Mouse (Mus musculus): Measurements from ENCODE around the gene Tubg1.

The Tubg1 gene

GRCm38 (mm10) chr11:101164677-101165580 is 45.2 kb downstream of the Tubg1 start:
- DNase-seq (ENCODE audit: low spot score in 2 of 2), result no peak

- no peak for DNase-seq (ENCODE audit: low spot score in 2 of 2)
These were observed 46.6 kb downstream of the Tubg1 start for GRCm38 (mm10) chr11:101166357-101166756.

GRCm38 (mm10) chr11:101167211-101167962 is 47.6 kb downstream of the Tubg1 start:
- peak in 1 of 2 experiments; percentile 3 for DNase-seq (ENCODE audit: low spot score in 2 of 2)

DNA sequence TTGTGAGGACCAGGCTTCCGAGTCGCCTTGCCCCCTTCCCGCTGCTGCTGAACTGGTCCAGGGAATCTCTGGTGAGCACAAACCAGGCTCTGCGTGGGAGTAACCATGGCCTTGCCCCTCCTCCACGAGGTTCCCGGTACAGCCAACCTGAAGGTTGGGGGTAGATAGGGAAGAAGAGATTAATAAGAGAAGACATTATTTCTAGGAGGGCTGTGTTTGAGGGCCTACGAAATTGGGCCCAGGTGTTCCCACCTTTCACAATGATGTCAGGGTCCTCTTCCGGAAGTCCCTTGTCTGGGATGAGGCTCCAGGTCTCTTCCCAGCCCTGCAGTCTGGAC is 48.2 kb downstream of the Tubg1 start:
- no peak for DNase-seq (ENCODE audit: low spot score in 2 of 2)

GRCm38 (mm10) chr11:101168301-101168980 is 48.7 kb downstream of the Tubg1 start:
- peak in 1 of 2 experiments; percentile 3 for DNase-seq (ENCODE audit: low spot score in 2 of 2)

- DNase-seq (ENCODE audit: low spot score in 2 of 2), result no peak
These were observed 49.8 kb downstream of the Tubg1 start for GRCm38 (mm10) chr11:101169301-101170107.

- DNase-seq (ENCODE audit: low spot score in 2 of 2), result no peak
These were observed 50.6 kb downstream of the Tubg1 start, which contains the start of gene Cntnap1 for GRCm38 (mm10) chr11:101170354-101170810. Gene Cntnap1 (plus strand): TSS chr11:101170523.

- DNase-seq (ENCODE audit: low spot score in 2 of 2), result peak; percentile 91 to 96
These were observed 51.3 kb downstream of the Tubg1 start, which contains the start of gene Plekhh3 for GRCm38 (mm10) chr11:101170811-101171610. Gene Plekhh3 (minus strand): TSS chr11:101171351.

GRCm38 (mm10) chr11:101171721-101172433 is 52.1 kb downstream of the Tubg1 start:
- DNase-seq (ENCODE audit: low spot score in 2 of 2), result peak in 1 of 2 experiments; percentile 69

GRCm38 (mm10) chr11:101172434-101172815 is 52.7 kb downstream of the Tubg1 start:
- DNase-seq (ENCODE audit: low spot score in 2 of 2), result no peak

- DNase-seq (ENCODE audit: low spot score in 2 of 2), result no peak
These were observed 53.4 kb downstream of the Tubg1 start for GRCm38 (mm10) chr11:101173112-101173511.

DNA sequence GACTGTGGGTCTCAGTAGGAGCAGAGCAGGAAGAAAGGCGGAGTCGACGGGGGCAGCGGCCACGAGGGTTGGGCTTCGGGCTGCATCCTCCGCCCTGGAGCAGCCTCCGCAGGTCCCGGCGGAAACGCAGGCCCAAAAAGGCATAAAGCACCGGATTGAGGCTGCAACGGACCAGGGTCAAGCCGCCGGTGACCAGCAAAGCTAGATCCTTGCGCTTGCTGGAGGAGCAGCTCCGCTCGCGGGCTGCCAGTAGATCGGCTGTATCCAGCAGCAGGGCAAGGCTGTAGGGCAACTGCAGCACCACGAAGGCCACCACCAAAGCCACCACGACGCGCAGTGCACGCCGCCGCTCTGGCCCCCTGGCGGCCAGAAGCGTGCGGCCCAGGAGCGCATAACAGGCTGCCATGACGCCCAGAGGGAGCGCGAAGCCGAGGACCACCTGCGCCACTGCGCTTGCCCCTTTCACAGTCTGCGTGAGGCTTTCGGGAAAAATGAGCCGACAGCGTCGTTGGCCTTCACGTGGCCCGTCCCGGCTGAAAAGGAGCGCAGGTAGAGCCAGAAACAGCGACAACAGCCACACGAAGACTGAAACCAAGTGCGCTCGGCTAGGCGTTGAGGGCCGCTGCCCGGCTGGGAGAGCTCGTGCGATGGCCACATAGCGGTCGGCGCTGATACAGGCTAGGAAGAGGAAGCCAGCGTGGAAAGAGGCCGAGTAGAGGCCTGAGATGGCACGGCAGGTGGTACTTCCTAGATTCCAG is 54.1 kb downstream of the Tubg1 start:
- DNase-seq (ENCODE audit: low spot score in 2 of 2), result peak in 1 of 2 experiments; percentile 62

DNA sequence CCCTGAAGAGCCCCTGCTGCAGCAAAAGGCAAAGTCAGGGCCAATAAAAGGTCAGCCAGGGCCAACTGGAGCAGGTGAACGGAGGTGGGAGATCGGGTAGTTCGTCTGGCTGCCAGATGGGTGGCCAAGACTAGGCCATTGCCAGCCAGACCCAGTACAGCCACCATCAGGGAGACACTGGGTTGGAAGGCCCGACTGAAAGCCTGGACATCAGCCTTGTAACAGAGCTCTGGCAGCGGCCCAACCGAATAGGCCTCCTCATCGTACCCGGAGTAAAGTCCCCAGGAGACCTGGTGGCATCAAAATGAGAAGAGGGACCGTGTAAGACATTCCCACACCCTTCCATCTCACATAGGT is 54.6 kb downstream of the Tubg1 start:
- no peak for DNase-seq (ENCODE audit: low spot score in 2 of 2)

- DNase-seq (ENCODE audit: low spot score in 2 of 2), result no peak
These were observed 55.3 kb downstream of the Tubg1 start, which contains the start of gene Ccr10 for GRCm38 (mm10) chr11:101174851-101175628. Gene Ccr10 (minus strand): TSS chr11:101175443.

GRCm38 (mm10) chr11:101175636-101176116 is 55.9 kb downstream of the Tubg1 start:
- DNase-seq (ENCODE audit: low spot score in 2 of 2), result no peak

All from frontal cortex, postnatal 14 days (tissue).